Mouse (Mus musculus): ENCODE measurements around the gene Fam151b. TPM values are rescaled to one million over a fixed set of nuclear protein-coding genes. Genes with fewer than 3 reads are reported as not detected.
A peak's percentile ranks its signal among the peaks of the same experiment; 100 is the strongest.

The Fam151b gene
- 8.3 and 8.8 TPM in 2 replicates for polyA plus RNA-seq (2012; ENCODE audit: insufficient read depth, insufficient read length, missing spikeins)

DNA sequence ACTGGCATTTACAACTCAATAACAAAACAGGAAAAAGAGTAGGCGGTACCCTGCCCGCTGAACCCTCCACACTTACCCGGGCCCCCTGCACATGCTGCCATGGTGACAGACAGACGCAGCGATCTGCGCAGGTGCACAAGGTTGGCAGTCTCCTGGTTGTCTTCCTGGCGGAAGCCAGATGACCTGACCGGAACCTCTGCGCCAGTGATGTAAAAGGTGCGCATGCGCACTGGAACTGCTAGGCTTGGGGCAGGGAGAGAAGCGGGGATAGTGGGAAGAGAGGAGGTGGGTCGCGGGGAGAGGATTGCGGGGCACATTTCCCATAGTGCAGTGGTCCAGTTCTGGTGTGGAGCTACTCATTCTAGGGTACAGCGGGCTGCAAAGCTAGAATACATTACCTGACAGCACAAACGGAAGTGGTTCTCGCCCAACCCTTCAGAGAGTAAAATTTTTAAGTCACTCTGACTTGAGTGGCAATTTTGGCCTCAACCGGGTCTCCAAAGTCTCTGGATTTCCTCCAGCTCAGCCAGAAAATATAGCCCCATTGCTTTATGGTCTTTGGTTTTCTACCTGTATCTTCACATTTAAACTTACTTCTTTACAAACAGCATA lies at the start of gene Fam151b:
Gene Fam151b, minus strand, starts transcription at position 164 of the 612 bp plus-strand sequence.
- no peaks in the 10 kb centered on the region for H3K4me1 ChIP-seq (ENCODE audit: control insufficient read depth, insufficient read depth, insufficient read length, low read length)
- H3K4me3 ChIP-seq (ENCODE audit: insufficient read depth, low read depth, low read length): peak within 1 kb of the TSS; percentile 71
- peak within 1 kb of the TSS; percentile 79 for H3K27ac ChIP-seq (replicated peaks; ENCODE audit: low read depth, low read length)

DNA sequence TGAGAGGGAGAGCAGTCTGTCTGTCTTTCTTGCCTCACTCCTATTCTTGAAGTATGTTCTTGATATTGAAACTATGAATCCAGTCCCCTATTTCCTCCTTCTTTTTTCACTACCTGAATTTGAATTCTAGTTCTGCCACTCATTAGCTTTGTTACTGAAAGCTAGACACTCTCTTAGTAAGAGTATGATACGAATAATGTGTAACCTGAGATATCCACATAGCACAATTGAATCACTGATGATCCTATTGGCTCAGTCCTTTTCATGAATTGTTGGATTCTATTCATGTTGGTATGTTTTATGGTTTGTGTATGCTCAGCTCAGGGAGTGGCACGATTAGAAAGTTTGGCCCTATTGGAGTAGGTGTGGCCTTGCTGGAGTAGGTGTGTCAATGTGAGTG lies 48.4 kb upstream of the Fam151b start:
- peaks cover 2% of the 10 kb centered on the region; the same call in 1 of the 2 replicates for H3K4me1 ChIP-seq (ENCODE audit: control insufficient read depth, insufficient read depth, insufficient read length, low read length)
- no peak overlapping the region for H3K4me3 ChIP-seq (ENCODE audit: insufficient read depth, low read depth, low read length)
- H3K27ac ChIP-seq (replicated peaks; ENCODE audit: low read depth, low read length): no peak overlapping the region

DNA sequence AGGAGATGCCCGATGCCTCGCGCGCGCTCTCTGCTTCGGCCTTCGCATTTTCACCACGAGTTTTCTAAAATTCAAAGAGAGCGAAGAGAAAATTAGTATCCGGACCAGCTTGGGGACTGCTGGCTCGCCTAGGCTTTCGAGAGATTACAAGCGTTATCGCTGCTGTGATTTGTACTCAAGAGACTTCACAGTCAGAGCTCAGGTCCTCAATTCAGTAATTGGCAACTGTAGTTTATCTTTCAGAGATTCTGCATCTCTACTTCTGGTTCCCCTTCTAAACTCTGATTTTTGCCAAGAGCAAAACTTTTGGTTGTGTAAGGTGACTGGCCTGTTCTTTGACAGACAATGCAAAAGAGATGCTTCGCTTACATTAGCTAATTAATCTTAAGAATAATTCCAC lies 47.4 kb upstream of the Fam151b start:
- Histone ChIP-seq H3K4me3 (ENCODE audit: insufficient read depth, low read depth, low read length) (peak overlapping the region; percentile 66), H3K4me1 (ENCODE audit: control insufficient read depth, insufficient read depth, insufficient read length, low read length) (peaks cover 2% of the 10 kb centered on the region; the same call in 1 of the 2 replicates), H3K27ac (replicated peaks; ENCODE audit: low read depth, low read length) (peak overlapping the region; percentile 80)

DNA sequence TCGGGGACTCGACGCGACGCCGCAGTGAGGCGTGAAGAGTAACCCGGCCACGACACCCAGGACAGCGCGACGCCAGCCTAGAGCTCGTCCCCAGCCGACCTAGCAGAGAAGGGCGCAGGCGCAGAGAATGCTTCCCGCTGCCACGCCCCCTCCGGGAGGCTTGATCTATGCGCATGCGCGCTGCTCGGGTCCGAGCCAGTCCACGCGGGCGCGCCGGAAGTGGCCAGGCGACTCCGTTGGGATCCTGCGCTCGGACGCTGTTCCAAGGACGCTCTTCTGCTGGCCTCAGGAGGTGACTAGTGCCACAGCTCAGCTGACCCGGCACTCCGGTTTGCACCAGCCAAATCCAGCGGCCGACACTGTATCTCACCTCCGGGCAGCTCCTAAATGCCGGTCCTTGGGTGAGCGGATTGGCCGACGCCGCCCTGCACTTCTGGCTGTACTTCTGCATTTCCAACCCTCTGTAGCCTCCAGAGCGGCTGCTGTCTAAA lies 47.0 kb upstream of the Fam151b start, which contains the start of gene Zfyve16:
Gene Zfyve16, minus strand, starts transcription at position 148 of the 491 bp plus-strand sequence.
- H3K4me3 ChIP-seq (ENCODE audit: insufficient read depth, low read depth, low read length): peak within 1 kb of the TSS; percentile 66
- H3K4me1 ChIP-seq (ENCODE audit: control insufficient read depth, insufficient read depth, insufficient read length, low read length): peaks cover 2% of the 10 kb centered on the region; the same call in 1 of the 2 replicates
- H3K27ac ChIP-seq (replicated peaks; ENCODE audit: low read depth, low read length): peak within 1 kb of the TSS; percentile 84

DNA sequence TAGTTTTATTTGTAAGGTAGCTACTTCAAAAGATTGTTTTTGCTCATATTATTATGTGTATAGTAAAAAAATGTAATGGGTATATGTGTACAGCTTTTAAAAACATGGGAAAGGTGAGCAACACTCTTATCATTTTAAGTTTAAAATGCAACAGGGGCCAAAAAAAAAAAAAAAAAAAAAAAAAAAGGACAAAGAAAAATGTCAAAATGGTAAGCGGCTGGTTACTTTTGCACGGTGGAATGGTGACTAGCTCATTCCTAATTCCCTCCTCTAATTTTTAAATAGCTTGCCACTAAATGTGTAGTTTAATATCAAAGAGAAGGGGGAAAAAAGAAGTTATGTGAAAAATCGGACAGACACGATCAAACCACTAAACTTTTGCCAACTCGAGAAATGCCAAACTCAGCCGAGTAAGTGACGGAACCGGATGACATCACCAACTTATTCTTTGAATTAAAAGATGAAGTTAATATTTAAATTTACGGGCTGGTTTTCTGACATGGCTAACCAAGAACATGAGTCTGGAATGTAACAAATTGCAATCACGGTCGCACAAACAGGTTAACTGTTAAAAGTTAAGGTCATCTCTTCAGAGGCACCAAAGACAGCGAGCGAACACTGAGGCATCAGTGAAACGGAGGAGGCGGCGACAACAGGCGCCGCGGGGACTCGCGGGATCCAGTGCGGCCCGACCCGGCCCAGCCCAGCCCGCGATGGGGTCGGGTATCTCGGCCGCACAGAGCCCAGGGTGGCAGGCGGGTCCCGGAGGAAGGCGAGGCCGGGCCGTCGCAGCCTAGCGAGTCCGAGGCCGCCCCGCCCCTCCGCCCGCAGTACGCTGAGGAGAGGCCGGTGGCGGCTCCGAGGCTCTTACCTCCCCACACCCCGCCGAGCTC lies 46.3 kb upstream of the Fam151b start:
- Histone ChIP-seq H3K4me1 (ENCODE audit: control insufficient read depth, insufficient read depth, insufficient read length, low read length) (peaks cover 2% of the 10 kb centered on the region; the same call in 1 of the 2 replicates), H3K4me3 (ENCODE audit: insufficient read depth, low read depth, low read length) (peak overlapping the region; percentile 66), H3K27ac (replicated peaks; ENCODE audit: low read depth, low read length) (peak overlapping the region; percentile 84)

DNA sequence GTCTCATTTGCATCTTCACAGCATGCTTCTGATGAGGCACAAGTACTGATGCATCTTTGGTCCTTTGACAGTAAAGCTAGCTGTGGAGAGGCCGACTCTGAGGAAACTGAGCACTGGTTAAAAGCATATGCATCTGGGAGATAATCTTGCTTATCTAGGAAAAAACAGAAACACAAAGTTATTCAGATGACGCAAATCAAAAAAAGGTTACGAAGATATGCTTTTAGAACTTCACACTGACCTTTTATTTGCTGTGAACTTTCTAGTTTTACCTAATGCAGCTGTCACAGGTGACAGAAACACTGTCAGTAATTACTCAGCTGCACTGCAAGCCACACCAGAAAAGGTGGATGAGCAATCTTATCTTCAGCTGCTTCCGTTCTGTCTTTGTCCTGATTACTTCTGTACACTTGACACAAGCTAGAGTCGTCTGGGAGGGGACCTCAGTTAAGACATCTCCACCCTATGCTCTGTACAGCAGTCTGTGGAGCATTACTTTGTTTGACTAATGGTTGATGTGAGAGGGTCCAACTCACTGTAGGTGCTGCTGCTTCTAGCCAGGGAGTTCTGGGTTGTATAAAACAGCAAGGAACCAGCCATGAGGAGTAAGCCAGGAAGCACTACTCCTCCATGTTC lies 39.5 kb upstream of the Fam151b start:
- Histone ChIP-seq H3K4me1 (ENCODE audit: control insufficient read depth, insufficient read depth, insufficient read length, low read length) (no peaks in the 10 kb centered on the region), H3K4me3 (ENCODE audit: insufficient read depth, low read depth, low read length) (no peak overlapping the region), H3K27ac (replicated peaks; ENCODE audit: low read depth, low read length) (no peak overlapping the region)

DNA sequence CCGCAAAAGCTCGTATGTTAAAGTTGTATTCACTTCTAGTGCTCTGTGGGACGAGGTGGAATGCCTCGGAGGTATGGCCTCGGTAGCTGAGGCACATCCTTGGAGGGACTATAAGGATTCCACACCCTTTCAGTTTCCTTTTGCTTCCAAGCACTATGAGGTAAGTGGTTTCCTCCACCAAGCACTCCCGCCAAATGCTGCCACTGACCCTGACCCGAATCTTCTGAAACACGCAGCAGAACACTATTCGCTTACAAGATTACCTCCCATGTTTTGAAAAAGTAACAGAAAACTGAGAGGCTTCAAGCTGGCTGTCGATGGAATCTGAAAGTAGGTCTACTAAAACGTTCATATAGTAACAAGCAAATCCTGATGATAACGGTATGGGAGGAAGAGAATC lies 21.1 kb upstream of the Fam151b start:
- H3K4me3 ChIP-seq (ENCODE audit: insufficient read depth, low read depth, low read length): no peak overlapping the region
- H3K4me1 ChIP-seq (ENCODE audit: control insufficient read depth, insufficient read depth, insufficient read length, low read length): no peaks in the 10 kb centered on the region
- no peak overlapping the region for H3K27ac ChIP-seq (replicated peaks; ENCODE audit: low read depth, low read length)

DNA sequence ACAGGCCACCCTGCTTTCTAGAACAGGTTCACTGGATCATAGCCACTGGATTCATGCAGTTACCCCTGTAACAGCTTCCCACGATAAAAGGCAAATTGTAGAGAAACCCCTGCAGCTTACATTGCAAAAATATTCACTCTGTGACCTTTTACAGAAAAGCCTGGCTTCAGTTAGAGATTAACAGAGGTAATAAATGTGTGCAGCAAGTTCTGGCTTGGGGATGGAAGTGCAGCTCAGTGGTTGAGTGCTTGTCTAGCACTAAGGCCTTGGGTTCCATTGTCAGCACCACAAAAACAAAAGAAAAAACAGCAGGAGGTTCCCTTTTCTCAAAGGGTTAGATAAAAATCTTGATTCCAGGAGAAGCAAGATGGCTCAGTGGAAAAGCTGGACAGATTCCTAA lies 8.1 kb upstream of the Fam151b start:
- no peak overlapping the region for H3K4me3 ChIP-seq (ENCODE audit: insufficient read depth, low read depth, low read length)
- no peaks in the 10 kb centered on the region for H3K4me1 ChIP-seq (ENCODE audit: control insufficient read depth, insufficient read depth, insufficient read length, low read length)
- H3K27ac ChIP-seq (replicated peaks; ENCODE audit: low read depth, low read length): no peak overlapping the region

DNA sequence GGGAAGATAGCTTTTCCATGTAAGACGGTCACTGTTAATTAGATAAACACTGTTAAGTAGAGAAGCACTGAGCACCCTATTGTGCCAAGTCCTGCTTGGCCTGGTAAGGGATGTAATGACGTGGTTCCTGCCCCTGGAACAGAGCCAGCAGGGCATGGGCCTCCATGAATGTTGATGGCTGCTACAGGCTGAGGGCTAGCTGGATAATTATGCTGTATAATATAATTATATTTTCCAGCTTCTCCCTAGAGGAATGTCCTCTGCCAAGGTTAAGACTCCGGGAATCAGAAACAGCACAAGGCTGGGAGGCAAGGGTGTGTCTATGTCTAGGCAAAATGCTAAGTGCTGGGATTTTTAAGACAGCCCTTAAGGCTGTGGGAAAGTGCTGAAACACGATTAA lies 7.0 kb upstream of the Fam151b start:
- Histone ChIP-seq H3K27ac (replicated peaks; ENCODE audit: low read depth, low read length) (no peak overlapping the region), H3K4me1 (ENCODE audit: control insufficient read depth, insufficient read depth, insufficient read length, low read length) (no peaks in the 10 kb centered on the region)

DNA sequence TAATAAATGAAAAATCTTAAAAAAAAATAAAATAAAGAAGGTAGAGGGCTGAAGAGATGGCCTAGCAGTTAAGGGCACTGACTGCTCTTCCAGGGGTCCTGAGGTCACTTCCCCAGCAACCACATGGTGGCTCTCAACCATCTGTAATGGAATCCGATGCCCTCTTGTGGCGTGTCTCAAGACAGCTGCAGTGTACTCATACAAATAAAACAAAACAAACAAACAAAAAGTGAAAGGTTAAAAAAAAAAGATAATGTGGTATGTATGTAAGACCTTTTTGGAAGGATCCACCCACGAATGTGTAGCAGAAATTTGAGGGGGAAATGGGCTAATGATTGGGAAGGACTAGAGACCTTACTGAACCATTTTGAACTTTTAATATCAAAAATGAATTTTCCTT lies 467 bp downstream of the Fam151b start:
- no peak overlapping the region for H3K27ac ChIP-seq (replicated peaks; ENCODE audit: low read depth, low read length)

More for the DNA sequence above, 7.0 kb upstream of the Fam151b start:
- H3K4me3 ChIP-seq (ENCODE audit: insufficient read depth, low read depth, low read length): no peak overlapping the region

DNA sequence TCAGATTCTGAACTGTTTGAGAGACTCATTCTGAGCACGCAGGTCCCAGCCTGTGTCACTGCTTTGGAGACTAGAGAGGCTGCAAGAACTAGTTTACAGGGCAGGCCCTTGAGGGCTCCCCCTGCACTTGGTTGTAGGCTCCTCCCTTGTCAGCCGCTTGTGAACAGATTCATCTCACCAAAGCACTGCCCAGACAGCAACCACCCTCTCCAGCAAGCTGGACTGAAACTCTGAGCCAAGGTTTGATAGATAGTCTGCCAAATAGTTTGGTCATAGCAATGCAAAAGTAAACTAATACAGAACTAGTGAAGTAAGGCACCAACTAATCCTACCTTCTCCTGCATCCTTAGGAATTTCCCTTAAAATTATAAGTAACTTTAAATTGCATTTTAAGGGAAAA lies 13.7 kb downstream of the Fam151b start:
- H3K27ac ChIP-seq (replicated peaks; ENCODE audit: low read depth, low read length): no peak overlapping the region
- H3K4me1 ChIP-seq (ENCODE audit: control insufficient read depth, insufficient read depth, insufficient read length, low read length): no peaks in the 10 kb centered on the region
- H3K4me3 ChIP-seq (ENCODE audit: insufficient read depth, low read depth, low read length): no peak overlapping the region

More for the DNA sequence above, 467 bp downstream of the Fam151b start:
- H3K4me1 ChIP-seq (ENCODE audit: control insufficient read depth, insufficient read depth, insufficient read length, low read length): no peaks in the 10 kb centered on the region
- peak overlapping the region; percentile 71 for H3K4me3 ChIP-seq (ENCODE audit: insufficient read depth, low read depth, low read length)

DNA sequence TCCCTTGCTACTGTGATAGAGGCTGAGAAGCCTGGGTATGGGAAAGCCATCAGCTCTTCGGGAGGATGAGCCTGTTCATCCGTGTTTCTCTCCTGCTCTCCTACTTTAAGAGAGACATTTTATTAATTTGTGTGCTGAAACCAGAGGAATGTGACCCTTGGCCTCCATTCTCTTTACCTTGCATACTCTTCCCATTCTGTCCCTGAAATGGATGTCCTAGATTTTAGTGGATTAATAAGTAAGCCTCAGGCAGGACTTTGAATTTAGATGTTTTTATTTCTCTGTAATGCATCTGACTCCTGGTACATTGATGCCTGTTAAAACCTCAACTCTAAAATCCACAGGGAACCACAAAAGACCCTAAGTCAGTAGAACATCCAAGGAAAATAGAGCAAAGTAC lies 14.4 kb downstream of the Fam151b start:
- H3K27ac ChIP-seq (replicated peaks; ENCODE audit: low read depth, low read length): no peak overlapping the region
- H3K4me1 ChIP-seq (ENCODE audit: control insufficient read depth, insufficient read depth, insufficient read length, low read length): no peaks in the 10 kb centered on the region
- no peak overlapping the region for H3K4me3 ChIP-seq (ENCODE audit: insufficient read depth, low read depth, low read length)

DNA sequence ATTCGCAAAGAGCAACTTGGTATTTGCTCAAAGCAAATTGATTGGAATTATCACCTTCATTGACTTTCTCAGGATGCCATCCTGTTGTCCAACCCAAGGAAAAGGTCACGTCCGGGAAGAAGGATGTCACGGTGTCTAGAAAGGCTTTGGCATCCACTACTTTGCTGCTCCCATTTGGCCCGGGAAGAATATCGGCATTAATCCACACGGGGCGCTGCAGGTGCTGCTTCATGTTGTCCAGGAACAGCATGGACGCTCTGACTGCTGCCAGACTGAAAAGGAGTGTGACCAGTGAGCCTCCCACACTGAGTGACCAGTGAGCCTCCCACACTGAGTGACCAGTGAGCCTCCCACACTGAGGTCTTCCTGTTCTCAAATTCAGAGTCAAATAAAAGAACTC lies 15.9 kb downstream of the Fam151b start:
- no peaks in the 10 kb centered on the region for H3K4me1 ChIP-seq (ENCODE audit: control insufficient read depth, insufficient read depth, insufficient read length, low read length)
- H3K27ac ChIP-seq (replicated peaks; ENCODE audit: low read depth, low read length): no peak overlapping the region
- H3K4me3 ChIP-seq (ENCODE audit: insufficient read depth, low read depth, low read length): no peak overlapping the region

DNA sequence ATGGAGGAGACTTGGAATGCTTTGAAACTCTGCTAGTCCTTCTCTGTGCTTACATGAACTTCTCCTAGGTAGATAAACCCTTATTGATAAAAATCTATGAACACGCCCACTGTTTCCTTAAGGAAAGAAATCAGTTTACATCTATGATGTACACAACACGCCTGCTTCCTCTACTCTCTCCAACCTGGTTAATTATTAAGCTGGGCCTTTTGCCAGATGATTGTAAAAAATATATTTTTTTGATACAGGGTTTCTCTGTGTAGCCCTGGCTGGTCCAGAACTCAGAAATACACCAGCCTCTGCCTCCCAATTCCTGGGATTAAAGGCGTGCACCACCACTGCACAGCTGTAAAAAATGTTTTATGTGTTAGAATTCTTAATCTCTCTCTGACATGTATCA lies 19.1 kb downstream of the Fam151b start:
- Histone ChIP-seq H3K4me3 (ENCODE audit: insufficient read depth, low read depth, low read length) (no peak overlapping the region), H3K27ac (replicated peaks; ENCODE audit: low read depth, low read length) (no peak overlapping the region), H3K4me1 (ENCODE audit: control insufficient read depth, insufficient read depth, insufficient read length, low read length) (no peaks in the 10 kb centered on the region)

DNA sequence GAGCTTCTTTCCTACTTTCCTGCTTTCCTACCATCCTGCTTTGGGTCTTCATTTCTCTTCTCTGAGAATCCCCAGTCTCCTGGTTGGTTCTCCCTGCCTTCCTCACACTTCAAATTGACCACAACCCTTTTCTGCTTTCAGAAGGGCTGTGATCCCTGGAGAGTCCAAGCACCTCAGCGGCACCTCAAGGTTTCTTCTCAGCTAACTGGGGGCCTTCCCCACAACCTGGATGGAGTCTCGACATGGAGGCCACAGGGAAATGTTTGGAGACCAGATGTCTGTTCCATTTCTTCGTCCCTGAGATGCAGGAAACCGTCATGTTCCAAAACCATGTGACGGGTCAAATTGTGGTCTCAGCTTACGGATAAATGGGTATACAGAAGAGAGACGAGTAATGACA lies 36.9 kb downstream of the Fam151b start:
- H3K4me3 ChIP-seq (ENCODE audit: insufficient read depth, low read depth, low read length): no peak overlapping the region
- H3K4me1 ChIP-seq (ENCODE audit: control insufficient read depth, insufficient read depth, insufficient read length, low read length): no peaks in the 10 kb centered on the region
- H3K27ac ChIP-seq (replicated peaks; ENCODE audit: low read depth, low read length): no peak overlapping the region
